Mouse (Mus musculus): ENCODE data around the gene Nr2e3.

DNA sequence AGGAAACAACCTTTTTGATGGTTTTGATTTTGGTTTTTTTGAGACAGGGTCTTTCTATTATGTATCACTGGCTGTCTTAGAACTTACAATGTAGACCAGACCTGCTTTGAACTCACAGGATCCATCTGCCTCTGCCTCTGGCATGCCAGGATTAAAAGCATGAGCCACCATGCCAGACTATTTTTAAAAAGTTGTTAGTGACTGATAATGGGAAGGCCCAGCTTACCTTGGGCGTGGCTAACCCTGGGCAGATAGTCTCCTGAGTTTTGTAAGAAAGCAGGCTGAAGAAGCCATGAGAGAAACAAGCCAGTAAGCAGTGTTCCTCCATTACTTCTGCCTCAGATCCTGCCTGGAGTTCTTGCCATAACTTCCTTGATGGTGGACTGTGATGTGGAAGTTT is 57.1 kb downstream of the Nr2e3 start:
- TF ChIP-seq CTCF (IDR thresholded peaks at IDR 0.05; ENCODE audit: low read depth): no peak
- no peak for TF ChIP-seq EP300 (IDR thresholded peaks at IDR 0.05; ENCODE audit: low read depth)
